Mouse (Mus musculus) skeletal muscle tissue, adult 2 months (tissue): ENCODE measurements around the gene Skp2.

Experiments used
- DNase-seq: peaks from one replicate; pipeline ENCODE4 v3.0.0-alpha.2; 2012; ENCODE audit warnings: low read depth, low spot score

Skp2 gene

DNA sequence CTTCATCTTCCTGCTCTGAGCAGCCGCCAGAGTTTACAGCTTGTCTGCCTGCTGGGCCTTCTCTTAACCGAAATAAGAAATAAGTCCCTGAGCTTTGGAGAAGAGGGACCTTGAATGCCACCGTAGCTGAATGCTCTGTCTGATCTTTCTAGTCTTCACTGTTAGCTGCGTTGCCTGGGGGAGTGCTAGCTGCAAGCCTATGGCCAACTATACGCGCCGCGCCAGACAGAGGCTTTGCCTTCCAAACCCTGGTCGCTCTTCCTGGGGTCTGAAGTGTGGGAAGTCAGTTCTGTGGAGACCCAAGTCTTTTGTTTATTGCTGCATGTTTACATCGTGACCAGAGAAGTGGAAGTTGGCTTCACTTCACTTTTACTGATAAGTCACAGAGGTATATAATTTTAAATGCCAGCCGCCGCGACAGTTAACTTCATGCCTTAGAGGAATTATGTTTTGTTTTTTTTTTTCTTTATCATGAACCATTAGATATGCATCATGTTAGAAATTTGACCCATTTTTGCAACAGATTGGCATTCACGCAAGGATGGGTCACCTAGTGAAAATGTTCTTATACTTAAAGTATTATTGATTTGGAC, 79.5 kb downstream of the Skp2 start:
- no peak for DNase-seq

DNA sequence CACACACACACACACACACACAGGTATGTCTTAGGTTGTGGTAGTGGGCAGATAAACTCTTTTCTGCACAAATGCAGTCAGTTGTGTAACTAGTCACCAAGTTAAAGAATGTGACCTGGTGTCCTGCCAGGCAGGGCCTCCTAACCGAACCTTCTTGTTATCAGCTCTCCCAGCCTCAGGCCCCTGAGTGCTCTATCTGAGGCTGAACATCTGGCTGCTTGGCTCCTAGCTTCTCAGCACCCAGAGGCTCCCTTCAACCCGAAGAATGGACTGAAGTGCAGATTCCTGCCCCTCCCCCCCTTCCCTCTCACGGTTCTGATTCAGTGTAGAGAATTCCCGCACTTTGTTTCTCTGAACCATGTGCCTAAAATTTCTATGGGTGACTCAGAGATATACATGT, 80.6 kb downstream of the Skp2 start:
- no peak for DNase-seq

DNA sequence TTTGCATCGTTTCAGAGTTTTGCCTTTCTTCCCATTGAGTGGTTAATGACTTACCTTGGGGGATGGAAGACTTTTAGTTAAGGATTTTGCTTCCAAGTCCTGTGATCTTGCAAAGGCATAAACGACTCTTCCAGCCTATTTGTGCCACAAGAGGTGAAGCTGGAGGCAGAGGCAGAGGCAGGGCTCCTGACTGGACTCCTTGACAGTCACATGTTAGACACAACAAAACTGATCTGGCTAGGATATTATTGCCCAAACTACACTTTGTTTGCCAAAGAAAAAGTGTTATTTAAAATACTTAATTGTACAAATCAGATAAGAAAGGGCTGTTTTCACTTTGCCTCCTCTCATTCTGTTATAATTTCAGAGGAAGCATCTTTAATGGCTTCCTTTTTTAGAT, 81.1 kb downstream of the Skp2 start:
- no peak for DNase-seq

DNA sequence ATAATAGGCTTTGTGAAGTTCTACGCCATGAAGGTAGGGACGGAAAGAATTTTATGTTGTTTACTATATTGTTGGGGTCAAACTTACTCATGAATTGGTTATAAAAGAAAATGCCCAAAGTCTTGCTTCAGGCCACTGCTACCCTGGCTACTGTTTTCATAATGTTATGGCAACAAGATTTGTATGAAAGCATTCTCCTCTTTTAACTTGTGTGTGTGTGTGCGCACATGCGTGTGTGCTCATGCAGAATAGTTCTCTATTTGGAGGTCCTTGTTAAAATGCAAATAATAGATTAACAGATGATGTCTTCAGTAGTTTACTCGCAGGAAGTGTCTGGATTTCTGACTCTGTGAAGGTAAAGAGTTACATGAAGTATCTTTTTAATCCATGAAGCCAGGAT, 81.5 kb downstream of the Skp2 start:
- DNase-seq, result no peak

DNA sequence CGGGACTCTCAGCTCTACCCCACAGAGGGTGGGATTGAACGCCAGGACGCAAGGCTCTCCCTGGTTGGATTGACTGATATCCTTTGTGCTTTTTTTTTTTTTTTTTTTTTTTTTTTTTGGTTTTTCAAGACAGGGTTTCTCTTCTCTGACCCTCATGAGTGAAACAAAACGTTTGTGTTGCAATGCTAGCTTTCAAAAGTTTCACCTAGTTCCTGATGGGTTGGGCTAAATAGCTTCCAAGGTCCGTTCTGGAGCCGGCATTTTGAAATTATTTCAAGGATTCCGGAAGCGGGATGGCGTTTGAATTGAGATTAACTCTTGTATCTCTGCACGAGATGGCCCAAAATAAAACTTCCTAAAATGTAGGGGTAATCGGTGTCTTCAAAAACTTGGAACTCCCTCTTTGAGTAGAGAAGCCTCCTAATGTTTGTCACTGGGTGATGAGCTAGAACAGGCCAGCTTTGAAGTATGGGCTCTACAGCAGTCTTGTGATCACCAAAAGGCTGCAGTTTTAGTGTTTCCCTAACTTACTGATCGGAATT, 82.1 kb downstream of the Skp2 start:
- no peak for DNase-seq

DNA sequence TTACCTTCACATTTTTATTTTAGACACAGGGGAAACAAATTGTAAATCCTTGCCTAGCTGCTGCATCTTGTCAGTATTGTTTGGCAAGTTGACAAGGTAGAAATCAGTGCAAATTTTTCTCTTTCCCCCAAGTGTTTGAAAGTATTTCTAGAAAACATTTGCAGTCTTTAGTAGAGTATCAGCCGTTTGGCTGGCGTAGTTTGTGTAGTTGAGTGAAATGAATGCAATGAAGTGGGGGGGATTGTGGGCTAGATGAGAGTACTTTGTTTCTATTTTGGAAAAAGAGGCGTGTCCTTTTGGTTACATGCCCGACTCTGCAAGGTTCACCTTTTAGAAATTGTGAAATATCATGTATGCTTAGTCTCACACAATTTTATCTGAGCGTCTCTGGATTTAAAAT, 82.6 kb downstream of the Skp2 start:
- DNase-seq, result no peak

DNA sequence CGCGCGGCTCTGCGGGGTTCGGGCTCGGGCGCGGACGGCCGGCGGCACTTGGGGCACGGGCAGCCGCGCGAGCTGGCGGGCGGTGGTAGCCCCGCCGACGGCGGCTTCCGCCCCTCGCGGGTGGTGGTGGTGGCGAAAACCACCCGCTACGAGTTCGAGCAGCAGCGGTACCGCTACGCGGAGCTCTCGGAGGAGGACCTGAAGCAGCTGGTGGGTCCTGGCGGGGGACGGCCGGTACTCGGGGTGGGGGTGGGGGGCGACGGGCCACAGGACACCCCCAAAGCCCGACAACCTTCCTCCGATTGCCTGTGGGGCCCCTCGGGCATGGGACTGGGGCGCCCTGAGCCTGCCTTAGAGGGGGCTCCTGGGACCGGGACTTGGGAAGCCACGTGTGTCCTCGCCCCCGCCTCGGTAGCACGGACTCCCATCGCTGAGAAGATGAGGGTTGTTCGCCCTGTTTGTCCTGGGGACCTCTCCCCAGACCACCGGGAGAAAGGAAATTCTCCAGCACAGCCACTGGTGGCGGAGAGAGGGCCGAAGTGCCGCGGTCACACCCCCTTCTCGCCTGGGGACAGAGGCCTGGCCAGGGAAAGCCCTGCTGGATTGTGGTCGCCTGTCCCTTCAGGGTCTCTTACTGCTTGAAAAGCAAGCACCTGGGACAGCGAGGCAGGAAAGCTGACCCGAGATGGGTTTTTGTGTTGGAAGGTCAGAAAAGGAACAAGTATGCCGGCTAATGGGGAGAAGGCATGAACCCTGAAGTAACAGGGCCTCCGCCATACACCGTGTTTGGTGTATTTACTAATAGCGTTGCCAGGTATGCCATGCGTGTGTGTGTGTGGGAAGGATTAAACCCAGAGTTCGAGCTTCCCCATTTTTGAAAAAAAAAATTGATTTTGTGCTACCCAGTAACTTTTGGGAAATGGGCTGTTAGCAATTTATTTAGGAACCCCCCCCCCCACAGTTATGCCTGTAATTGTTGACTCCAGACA, 83.4 kb downstream of the Skp2 start:
- DNase-seq, result no peak

DNA sequence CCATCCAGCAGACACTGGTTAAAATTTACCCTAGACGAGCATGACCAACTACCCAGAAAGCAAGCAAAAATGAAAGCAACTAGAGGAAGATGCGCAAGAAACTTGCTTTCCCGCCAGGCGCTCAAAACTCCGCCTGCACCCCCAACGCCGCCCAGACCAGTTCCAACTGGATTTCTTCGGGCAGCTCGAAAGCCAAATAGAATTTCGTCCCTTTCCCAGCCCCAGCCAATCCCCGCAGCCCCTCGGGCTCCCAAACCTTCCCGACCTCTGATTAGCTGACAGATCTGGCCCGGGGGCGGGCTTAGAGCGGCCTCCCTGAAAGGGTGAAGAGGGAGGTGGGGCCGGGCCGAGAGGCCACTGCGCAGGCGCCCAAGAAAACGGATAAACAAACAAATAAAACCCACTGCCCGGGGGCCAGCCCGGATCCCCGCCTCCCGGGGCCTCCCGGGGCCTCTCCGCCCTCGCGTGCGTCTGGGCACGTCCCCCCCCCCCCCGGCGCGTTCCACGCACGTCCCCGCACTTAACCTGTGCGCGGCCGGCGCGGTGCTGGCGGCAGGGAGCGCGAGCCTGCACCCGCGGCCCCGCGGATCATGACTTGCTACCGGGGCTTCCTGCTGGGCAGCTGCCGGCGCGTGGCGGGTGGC, 84.2 kb downstream of the Skp2 start, which contains the start of gene Nadk2:
TSS of gene Nadk2 (plus strand) at position 349 of the 644 bp plus-strand sequence.
- peak; percentile 97 for DNase-seq

DNA sequence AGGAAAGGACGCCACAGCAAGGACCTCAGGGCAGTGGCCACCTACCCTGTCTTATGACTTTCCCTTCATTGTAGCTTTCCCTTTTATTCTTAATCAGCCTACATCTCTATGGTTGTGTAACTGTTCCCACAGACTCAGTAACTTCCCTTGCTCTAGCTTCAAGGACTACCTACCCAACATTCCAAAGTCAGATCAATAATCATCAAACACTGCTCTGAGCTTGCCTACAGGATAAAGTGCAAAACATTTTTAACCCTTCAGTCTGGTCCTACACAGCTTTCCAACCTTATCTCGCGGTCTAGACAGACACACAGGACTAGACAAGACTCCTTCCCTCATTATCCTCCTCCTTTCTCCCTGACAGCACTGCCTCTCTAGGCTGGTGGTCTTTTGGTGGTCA, 84.9 kb downstream of the Skp2 start:
- no peak for DNase-seq

DNA sequence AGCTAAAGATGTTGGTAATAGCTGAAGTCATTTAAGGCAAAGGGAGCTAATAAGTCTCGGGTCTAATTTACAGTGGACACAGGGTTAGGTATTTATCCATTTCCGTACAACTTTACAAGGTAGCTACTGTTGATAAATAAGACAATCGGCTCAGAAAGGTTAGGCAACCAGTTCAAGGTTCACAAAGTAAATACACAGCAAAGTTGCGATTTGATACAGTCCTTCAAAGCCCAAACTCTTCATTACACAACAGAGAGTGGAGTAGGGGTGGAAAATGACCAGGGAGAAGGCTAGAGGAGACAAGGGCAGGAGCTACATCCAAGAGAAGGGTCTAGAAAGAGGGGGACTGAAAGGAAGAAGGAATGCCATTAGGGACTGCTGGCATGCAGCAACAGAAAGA, 86.3 kb downstream of the Skp2 start:
- no peak for DNase-seq
